Mouse (Mus musculus) induced T-regulatory cell, adult 2 months (primary cell): ENCODE results near the gene Sin3b.
"Not testable (repeated sequence)": the region's sequence is repeated elsewhere in the genome, so short reads cannot be mapped to it uniquely, and the experiment has no call there.

Experiments
- DNase-seq: peaks from one replicate; pipeline ENCODE4 v3.0.0-alpha.2; 2012; ENCODE audit warnings: low read depth

Sin3b gene

GRCm38 (mm10) chr8:72722769-72723650 is at the start of gene Sin3b:
Gene Sin3b (plus strand): TSS chr8:72723285.
- DNase-seq = peak; percentile 94

GRCm38 (mm10) chr8:72674184-72674583 is 48.9 kb upstream of the Sin3b start:
- no peak for DNase-seq

- DNase-seq = no peak
Measured at GRCm38 (mm10) chr8:72676436-72676835, 46.6 kb upstream of the Sin3b start.

GRCm38 (mm10) chr8:72676844-72677243 is 46.2 kb upstream of the Sin3b start:
- not testable (repeated sequence) for DNase-seq

GRCm38 (mm10) chr8:72677331-72677730 is 45.8 kb upstream of the Sin3b start:
- DNase-seq = no peak

GRCm38 (mm10) chr8:72680133-72680532 is 43.0 kb upstream of the Sin3b start:
- peak; percentile 67 for DNase-seq

GRCm38 (mm10) chr8:72682051-72682687 is 40.9 kb upstream of the Sin3b start:
- DNase-seq = no peak

- no peak for DNase-seq
Measured at GRCm38 (mm10) chr8:72683010-72683521, 40.0 kb upstream of the Sin3b start.

GRCm38 (mm10) chr8:72683572-72684099 is 39.4 kb upstream of the Sin3b start:
- DNase-seq = not testable (repeated sequence)

- no peak for DNase-seq
Measured at GRCm38 (mm10) chr8:72698349-72698926, 24.6 kb upstream of the Sin3b start.

- DNase-seq = no peak
Measured at GRCm38 (mm10) chr8:72712569-72712968, 10.5 kb upstream of the Sin3b start.

GRCm38 (mm10) chr8:72716594-72716993 is 6.5 kb upstream of the Sin3b start:
- DNase-seq = no peak

GRCm38 (mm10) chr8:72720541-72720940 is 2.5 kb upstream of the Sin3b start:
- no peak for DNase-seq

GRCm38 (mm10) chr8:72723651-72724001 is 541 bp downstream of the Sin3b start:
- DNase-seq = no peak

- DNase-seq = no peak
Measured at GRCm38 (mm10) chr8:72728636-72729035, 5.6 kb downstream of the Sin3b start.

GRCm38 (mm10) chr8:72735001-72735400 is 11.9 kb downstream of the Sin3b start:
- peak; percentile 51 for DNase-seq

- DNase-seq = no peak
Measured at GRCm38 (mm10) chr8:72736868-72737267, 13.8 kb downstream of the Sin3b start.

GRCm38 (mm10) chr8:72746061-72746460 is 23.0 kb downstream of the Sin3b start:
- DNase-seq = peak; percentile 73

- no peak for DNase-seq
Measured at GRCm38 (mm10) chr8:72749846-72750245, 26.8 kb downstream of the Sin3b start.

GRCm38 (mm10) chr8:72750266-72750665 is 27.2 kb downstream of the Sin3b start:
- no peak for DNase-seq

GRCm38 (mm10) chr8:72751126-72751525 is 28.0 kb downstream of the Sin3b start:
- DNase-seq = no peak

GRCm38 (mm10) chr8:72752289-72752688 is 29.2 kb downstream of the Sin3b start:
- no peak for DNase-seq

- no peak for DNase-seq
Measured at GRCm38 (mm10) chr8:72753165-72753564, 30.1 kb downstream of the Sin3b start.
